Mouse (Mus musculus) thymus, postnatal 25 days (tissue): ENCODE measurements around the gene Zfp174.
"Not testable (repeated sequence)": the region's sequence is repeated elsewhere in the genome, so short reads cannot be mapped to it uniquely, and the experiment has no call there.

Source experiments
- DNase-seq: peaks from one replicate; pipeline ENCODE4 v3.0.0; 2022

Gene Zfp174

DNA sequence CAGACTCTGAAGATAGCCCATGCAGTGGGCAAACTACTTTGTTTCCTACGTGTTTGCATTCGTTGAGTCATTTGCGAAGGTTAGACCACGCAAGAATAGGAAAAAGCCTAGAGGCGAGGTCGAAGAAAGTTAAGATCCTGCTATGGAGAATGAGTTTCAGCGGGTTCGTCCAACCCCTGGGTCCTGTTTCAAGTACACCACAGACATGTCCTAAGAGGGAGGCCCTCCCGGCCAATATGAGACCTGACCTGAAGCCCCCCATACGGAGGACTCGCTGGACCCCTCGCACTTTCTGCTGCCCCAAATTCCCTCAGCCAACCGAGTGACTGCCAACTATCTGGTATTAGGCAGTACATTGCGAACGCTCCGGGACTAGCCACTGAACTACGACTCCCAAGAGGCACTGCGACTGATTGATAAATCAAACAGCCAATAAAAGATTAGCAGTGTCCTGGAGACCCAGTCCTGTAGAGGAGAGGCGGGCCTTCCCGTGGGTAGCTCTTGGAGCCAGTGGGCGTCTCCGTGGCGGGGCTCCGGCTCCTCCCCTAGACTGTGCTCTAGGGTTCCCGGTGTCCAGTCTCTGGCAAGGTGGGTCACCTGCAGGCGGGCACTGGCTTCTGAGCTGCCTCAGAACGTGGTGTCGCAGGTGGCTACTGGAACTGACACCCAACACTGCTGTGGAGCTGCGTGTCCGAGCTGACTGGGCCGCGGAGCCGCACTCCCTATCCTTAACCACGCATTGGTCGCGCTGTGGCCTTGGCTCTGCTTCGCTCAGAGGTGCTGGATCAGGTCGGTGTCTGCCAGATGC lies at the start of gene Zfp174:
Zfp174 (plus strand) TSS at position 558 of the 808 bp plus-strand sequence.
- peak; percentile 90 for DNase-seq

DNA sequence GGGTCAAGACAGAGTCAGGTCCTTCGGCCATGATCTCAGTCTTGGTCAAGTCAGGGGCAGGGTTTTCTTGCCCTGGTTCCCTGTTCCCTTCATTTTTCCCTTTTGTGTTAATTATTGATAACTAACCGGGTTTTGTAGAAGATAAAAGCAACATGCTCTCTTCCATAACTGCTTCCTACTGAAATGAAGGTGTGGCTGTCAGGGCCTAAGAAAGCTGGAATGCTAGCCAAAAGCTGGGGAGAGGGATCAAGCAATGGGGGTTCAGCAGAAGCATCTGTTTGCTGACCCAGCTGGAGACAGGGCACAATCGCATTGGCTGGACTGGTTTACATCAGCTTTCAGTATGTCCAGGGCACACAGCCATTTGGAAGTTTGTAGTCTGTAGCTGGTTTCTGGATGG lies 38.9 kb upstream of the Zfp174 start:
- no peak for DNase-seq

DNA sequence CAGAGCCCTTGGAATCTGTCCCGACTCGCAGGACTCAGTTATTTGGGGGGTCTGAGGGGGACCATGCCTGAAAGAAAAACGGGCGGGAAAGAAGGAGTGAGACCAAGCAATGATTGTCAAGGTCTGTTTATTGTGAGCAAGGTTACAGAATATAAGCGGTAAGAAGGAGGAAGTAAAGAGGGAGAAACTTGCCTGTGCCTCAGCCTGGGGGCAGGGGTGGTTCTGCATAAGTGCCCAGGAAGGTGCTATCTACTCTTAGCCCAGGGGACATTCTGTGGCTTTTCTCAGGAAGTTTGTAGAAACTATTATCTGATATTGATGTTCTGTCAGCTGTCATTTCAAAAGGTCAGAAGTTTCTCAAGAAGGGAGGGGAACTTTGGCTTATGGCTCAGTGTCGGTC lies 32.4 kb upstream of the Zfp174 start:
- DNase-seq = not testable (repeated sequence)

GRCm38 (mm10) chr16:3820202-3820601 lies 26.9 kb upstream of the Zfp174 start:
- no peak for DNase-seq

GRCm38 (mm10) chr16:3828021-3828420 lies 19.0 kb upstream of the Zfp174 start:
- no peak for DNase-seq

DNA sequence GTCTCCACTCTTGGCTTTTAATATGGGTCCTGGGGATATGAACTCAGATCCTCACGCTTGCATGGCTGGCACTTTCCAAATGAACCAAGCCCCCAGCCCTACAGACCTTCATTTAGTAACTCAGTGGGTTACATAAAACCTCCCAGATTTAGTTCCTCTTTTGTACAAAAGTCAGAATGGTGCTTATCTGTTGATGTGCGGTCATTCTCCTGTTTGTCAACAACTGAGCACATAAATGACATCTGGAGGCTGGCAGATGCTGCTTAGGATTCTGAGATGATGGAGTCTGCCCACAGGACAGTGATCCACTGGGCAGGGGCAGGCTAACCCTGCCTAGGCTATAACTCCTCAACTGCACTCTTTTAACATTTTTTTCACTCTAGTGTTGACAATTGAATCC lies 17.3 kb upstream of the Zfp174 start:
- DNase-seq = no peak

GRCm38 (mm10) chr16:3830588-3831109 lies 16.4 kb upstream of the Zfp174 start, which contains the start of gene Olfr15:
TSS of gene Olfr15 (plus strand) at chr16:3830878.
- no peak for DNase-seq

GRCm38 (mm10) chr16:3835461-3835860 lies 11.6 kb upstream of the Zfp174 start:
- no peak for DNase-seq

DNA sequence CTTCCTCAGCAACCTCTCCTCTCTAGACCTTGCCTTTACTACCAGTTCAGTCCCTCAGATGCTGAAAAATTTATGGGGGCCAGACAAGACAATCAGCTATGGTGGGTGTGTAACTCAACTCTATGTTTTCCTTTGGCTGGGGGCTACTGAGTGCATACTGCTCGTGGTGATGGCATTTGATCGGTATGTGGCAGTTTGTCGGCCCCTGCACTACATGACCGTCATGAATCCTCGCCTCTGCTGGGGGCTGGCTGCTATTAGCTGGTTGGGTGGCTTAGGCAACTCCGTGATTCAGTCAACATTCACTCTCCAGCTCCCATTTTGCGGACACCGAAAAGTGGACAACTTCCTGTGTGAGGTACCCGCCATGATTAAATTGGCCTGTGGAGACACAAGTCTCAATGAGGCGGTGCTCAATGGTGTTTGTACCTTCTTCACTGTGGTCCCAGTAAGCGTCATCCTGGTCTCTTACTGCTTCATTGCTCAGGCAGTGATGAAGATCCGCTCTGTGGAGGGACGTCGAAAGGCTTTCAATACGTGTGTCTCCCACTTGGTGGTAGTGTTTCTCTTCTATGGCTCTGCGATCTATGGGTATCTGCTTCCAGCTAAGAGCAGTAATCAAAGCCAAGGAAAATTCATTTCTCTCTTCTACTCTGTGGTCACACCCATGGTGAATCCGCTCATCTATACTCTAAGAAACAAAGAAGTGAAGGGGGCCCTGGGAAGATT lies 7.7 kb upstream of the Zfp174 start:
- peak; percentile 26 for DNase-seq

- no peak for DNase-seq
These were observed 4.1 kb upstream of the Zfp174 start for GRCm38 (mm10) chr16:3842989-3843388.

- no peak for DNase-seq
These were observed 3.3 kb upstream of the Zfp174 start for GRCm38 (mm10) chr16:3843796-3844195.

GRCm38 (mm10) chr16:3847871-3848270 lies 803 bp downstream of the Zfp174 start:
- DNase-seq = no peak

- no peak for DNase-seq
These were observed 1.3 kb downstream of the Zfp174 start for GRCm38 (mm10) chr16:3848416-3848815.

- DNase-seq = not testable (repeated sequence)
These were observed 4.2 kb downstream of the Zfp174 start for GRCm38 (mm10) chr16:3851301-3851700.

DNA sequence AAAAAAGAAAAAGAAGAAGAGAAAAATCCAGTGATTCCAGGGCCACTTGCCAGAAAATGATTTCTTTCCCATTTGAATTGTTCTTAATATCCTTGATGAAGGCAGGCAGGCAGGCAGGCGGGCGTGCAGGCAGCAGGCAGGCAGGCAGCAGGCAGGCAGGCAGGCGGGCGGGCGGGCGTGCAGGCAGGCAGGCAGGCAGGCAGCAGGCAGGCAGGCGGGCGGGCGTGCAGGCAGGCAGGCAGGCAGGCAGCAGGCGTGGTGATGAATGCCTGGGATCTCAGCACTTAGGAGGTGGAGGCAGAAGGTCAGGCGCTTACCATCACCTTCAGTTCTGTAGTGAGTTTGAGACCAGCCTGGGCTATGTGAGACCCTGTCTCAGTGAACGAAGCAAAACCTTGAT lies 5.5 kb downstream of the Zfp174 start:
- DNase-seq = no peak

DNA sequence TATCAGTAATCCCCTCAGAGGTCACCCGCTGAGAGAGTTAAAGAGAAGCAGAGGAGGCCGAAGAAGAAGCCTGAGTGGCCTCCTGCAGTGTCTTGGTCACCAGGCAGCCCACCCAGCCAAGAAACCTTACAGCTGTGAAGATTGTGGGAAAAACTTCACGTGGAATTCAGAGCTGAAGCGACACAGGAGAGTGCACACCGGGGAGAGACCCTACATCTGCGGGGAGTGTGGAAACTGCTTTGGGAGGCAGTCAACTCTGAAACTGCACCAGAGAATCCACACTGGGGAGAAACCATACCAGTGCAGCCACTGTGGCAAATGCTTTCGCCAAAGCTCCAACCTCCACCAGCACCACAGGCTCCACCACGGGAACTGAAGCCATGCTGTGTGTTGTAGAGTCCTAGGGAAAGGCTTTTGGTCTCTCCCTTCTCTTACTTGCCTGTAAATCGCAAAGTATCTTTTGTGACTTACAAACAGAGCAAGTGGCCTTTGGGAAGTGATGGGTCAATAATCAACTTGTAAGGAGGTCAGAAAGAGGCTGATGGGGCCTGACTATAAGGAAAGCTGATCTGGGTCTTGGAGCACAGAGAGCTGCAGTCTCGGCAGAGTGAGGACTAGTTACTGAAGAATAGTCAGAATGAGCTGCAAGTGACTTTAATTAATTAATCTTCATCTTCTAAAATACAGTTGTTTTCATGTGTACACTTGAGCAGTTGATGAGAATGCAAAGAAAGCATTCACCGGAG lies 7.5 kb downstream of the Zfp174 start:
- DNase-seq = no peak

GRCm38 (mm10) chr16:3855776-3856175 lies 8.7 kb downstream of the Zfp174 start:
- no peak for DNase-seq

GRCm38 (mm10) chr16:3859254-3859653 lies 12.2 kb downstream of the Zfp174 start:
- no peak for DNase-seq

GRCm38 (mm10) chr16:3871815-3872214 lies 24.7 kb downstream of the Zfp174 start:
- no peak for DNase-seq

DNA sequence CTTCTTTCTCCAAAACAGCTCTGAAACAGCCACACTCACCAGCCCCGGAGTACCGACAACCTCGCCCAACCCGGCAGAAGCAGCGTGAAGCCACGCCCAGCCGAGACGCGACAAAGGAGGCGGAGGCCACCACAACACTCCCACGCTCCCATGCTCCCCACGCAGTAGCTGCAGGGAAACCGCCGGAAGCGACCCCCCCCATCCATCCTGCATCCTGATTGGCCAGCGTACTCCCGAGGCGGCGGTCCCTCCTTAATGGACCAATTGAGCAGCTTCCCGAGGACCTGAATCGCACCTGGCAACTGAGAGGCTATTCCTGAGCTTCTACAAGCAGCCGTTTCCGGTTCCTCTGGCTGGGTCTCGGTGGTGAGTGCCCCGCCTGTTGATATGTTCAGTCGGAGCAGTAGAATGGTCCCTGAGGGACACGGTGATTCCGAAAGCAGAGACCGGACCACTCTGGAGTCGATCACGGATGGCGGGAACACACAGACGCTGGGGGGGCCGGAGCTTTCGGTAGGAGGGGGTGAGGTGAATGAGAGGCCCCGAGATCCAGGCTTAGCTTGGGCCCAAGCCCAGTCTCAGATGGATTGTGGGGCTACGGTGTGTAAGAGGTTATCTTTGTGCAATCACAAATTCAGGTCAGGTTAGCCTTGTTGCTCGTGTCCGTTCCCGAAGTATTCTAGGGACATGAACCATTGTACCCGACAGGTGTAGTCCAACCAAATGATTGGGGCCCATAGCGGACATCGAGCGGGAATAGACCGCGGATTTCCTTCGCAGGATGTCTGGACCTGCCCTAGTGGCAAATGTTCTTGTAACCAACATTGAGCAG lies 25.4 kb downstream of the Zfp174 start, which contains the start of gene Naa60:
Naa60 (plus strand) TSS at position 160 of the 832 bp plus-strand sequence.
- peak; percentile 93 for DNase-seq

DNA sequence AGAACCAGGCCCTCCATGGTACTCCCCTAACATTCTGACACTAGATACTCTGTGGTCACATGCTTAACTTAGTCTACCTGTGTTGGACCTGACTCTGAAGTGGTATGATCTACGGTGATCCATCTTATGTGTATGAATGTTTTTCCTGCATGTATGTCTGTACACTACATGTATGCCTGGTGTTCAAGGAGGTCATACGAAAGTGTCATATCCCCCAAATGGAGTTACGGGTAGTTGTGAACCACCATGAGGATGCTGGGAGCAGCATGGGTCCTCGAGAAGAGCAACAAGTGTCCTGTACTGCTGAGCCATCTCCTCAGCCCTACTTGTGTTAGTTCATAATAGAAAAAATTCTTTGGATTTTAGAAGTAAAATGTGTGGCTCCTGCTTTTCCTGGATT lies 29.3 kb downstream of the Zfp174 start:
- DNase-seq = no peak
